Mouse (Mus musculus): ENCODE measurements around the gene Pde6g. TPM values are rescaled to one million over a fixed set of nuclear protein-coding genes. Genes with fewer than 3 reads are reported as not detected.
"Not testable (repeated sequence)": the region's sequence is repeated elsewhere in the genome, so short reads cannot be mapped to it uniquely, and the experiment has no call there.

Pde6g gene
- polyA plus RNA-seq, 1 experiment, result 0.14 TPM

- Histone ChIP-seq H3K27me3 (ENCODE audit: control insufficient read depth, insufficient read depth, low read length) (no peaks in the 10 kb centered on the region), H3K4me1 (ENCODE audit: control insufficient read depth, insufficient read depth, insufficient read length) (no peaks in the 10 kb centered on the region), H3K4me3 (ENCODE audit: extremely low read depth, insufficient read depth, insufficient read length) (no peak overlapping the region), H3K36me3 (ENCODE audit: control insufficient read depth, insufficient read depth, low read length) (peaks cover 31% of the 10 kb centered on the region), H3K27ac (ENCODE audit: insufficient read depth, low read length) (no peak overlapping the region)
- 84% methylated on average over 3 of the region's 3 CpGs for WGBS
- DNase-seq (ENCODE audit: low read depth in 1 of 2, low spot score in 2 of 2), result no peak
- TF ChIP-seq CTCF (IDR thresholded peaks at IDR 0.05; ENCODE audit: extremely low read depth, insufficient read depth, insufficient read length, insufficient replicate concordance) (no peak), POLR2A (IDR thresholded peaks at IDR 0.05; ENCODE audit: low read depth, low read length) (no peak)
Observed at GRCm38 (mm10) chr11:120426727-120427126, 26.6 kb downstream of the Pde6g start.

GRCm38 (mm10) chr11:120423569-120424295, 29.6 kb downstream of the Pde6g start:
- Histone ChIP-seq H3K27me3 (ENCODE audit: control insufficient read depth, insufficient read depth, low read length) (no peaks in the 10 kb centered on the region), H3K27ac (ENCODE audit: insufficient read depth, low read length) (no peak overlapping the region), H3K4me3 (ENCODE audit: extremely low read depth, insufficient read depth, insufficient read length) (no peak overlapping the region), H3K36me3 (ENCODE audit: control insufficient read depth, insufficient read depth, low read length) (peaks cover 37% of the 10 kb centered on the region), H3K4me1 (ENCODE audit: control insufficient read depth, insufficient read depth, insufficient read length) (no peaks in the 10 kb centered on the region)
- no peak for TF ChIP-seq POLR2A (IDR thresholded peaks at IDR 0.05; ENCODE audit: low read depth, low read length)
- peak; percentile 57; the same call in 1 of the 2 replicates for TF ChIP-seq CTCF (IDR thresholded peaks at IDR 0.05; ENCODE audit: extremely low read depth, insufficient read depth, insufficient read length, insufficient replicate concordance)
- DNase-seq (ENCODE audit: low read depth in 1 of 2, low spot score in 2 of 2), result peak; percentile 14 to 45
- 71% methylated on average over 9 of the region's 9 CpGs for WGBS

- peaks cover 34% of the 10 kb centered on the region for H3K36me3 ChIP-seq (ENCODE audit: control insufficient read depth, insufficient read depth, low read length)
- H3K27ac ChIP-seq (ENCODE audit: insufficient read depth, low read length), result no peak overlapping the region
- DNase-seq (ENCODE audit: low read depth in 1 of 2, low spot score in 2 of 2), result no peak
- no peak for TF ChIP-seq CTCF (IDR thresholded peaks at IDR 0.05; ENCODE audit: extremely low read depth, insufficient read depth, insufficient read length, insufficient replicate concordance)
- TF ChIP-seq POLR2A (IDR thresholded peaks at IDR 0.05; ENCODE audit: low read depth, low read length), result no peak
- WGBS, result 66% methylated on average over 13 of the region's 13 CpGs
- no peaks in the 10 kb centered on the region for H3K4me1 ChIP-seq (ENCODE audit: control insufficient read depth, insufficient read depth, insufficient read length)
- H3K4me3 ChIP-seq (ENCODE audit: extremely low read depth, insufficient read depth, insufficient read length), result no peak overlapping the region
- H3K27me3 ChIP-seq (ENCODE audit: control insufficient read depth, insufficient read depth, low read length), result no peaks in the 10 kb centered on the region
Observed at GRCm38 (mm10) chr11:120422651-120423568, 30.4 kb downstream of the Pde6g start.

- WGBS, result 95% methylated on average over 1 of the region's 1 CpGs
- no peak for DNase-seq (ENCODE audit: low read depth in 1 of 2, low spot score in 2 of 2)
- H3K4me1 ChIP-seq (ENCODE audit: control insufficient read depth, insufficient read depth, insufficient read length), result no peaks in the 10 kb centered on the region
Observed at GRCm38 (mm10) chr11:120418592-120418991, 34.7 kb downstream of the Pde6g start.

GRCm38 (mm10) chr11:120417852-120418251, 35.4 kb downstream of the Pde6g start:
- H3K4me3 ChIP-seq (ENCODE audit: extremely low read depth, insufficient read depth, insufficient read length), result no peak overlapping the region
- TF ChIP-seq CTCF (IDR thresholded peaks at IDR 0.05; ENCODE audit: extremely low read depth, insufficient read depth, insufficient read length, insufficient replicate concordance) (no peak), POLR2A (IDR thresholded peaks at IDR 0.05; ENCODE audit: low read depth, low read length) (no peak)
- no peak for DNase-seq (ENCODE audit: low read depth in 1 of 2, low spot score in 2 of 2)
- H3K4me1 ChIP-seq (ENCODE audit: control insufficient read depth, insufficient read depth, insufficient read length), result no peaks in the 10 kb centered on the region
- no peak overlapping the region for H3K27ac ChIP-seq (ENCODE audit: insufficient read depth, low read length)
- WGBS, result 95% methylated on average over 7 of the region's 7 CpGs
- H3K27me3 ChIP-seq (ENCODE audit: control insufficient read depth, insufficient read depth, low read length), result no peaks in the 10 kb centered on the region
- H3K36me3 ChIP-seq (ENCODE audit: control insufficient read depth, insufficient read depth, low read length), result peaks cover 30% of the 10 kb centered on the region

More at GRCm38 (mm10) chr11:120418592-120418991, 34.7 kb downstream of the Pde6g start:
- Histone ChIP-seq H3K36me3 (ENCODE audit: control insufficient read depth, insufficient read depth, low read length) (peaks cover 24% of the 10 kb centered on the region), H3K27me3 (ENCODE audit: control insufficient read depth, insufficient read depth, low read length) (no peaks in the 10 kb centered on the region), H3K4me3 (ENCODE audit: extremely low read depth, insufficient read depth, insufficient read length) (no peak overlapping the region), H3K27ac (ENCODE audit: insufficient read depth, low read length) (no peak overlapping the region)
- TF ChIP-seq POLR2A (IDR thresholded peaks at IDR 0.05; ENCODE audit: low read depth, low read length) (no peak), CTCF (IDR thresholded peaks at IDR 0.05; ENCODE audit: extremely low read depth, insufficient read depth, insufficient read length, insufficient replicate concordance) (no peak)

GRCm38 (mm10) chr11:120413621-120414020, 39.7 kb downstream of the Pde6g start:
- H3K36me3 ChIP-seq (ENCODE audit: control insufficient read depth, insufficient read depth, low read length), result peaks cover 49% of the 10 kb centered on the region
- H3K27ac ChIP-seq (ENCODE audit: insufficient read depth, low read length); H3K4me1 ChIP-seq (ENCODE audit: control insufficient read depth, insufficient read depth, insufficient read length); DNase-seq (ENCODE audit: low read depth in 1 of 2, low spot score in 2 of 2); H3K27me3 ChIP-seq (ENCODE audit: control insufficient read depth, insufficient read depth, low read length); H3K4me3 ChIP-seq (ENCODE audit: extremely low read depth, insufficient read depth, insufficient read length): not testable (repeated sequence)
- 98% methylated on average over 8 of the region's 10 CpGs for WGBS

Measured in spleen, adult 2 months (tissue).